Mouse (Mus musculus): Measurements from ENCODE around the gene Ncbp1.

The Ncbp1 gene

DNA sequence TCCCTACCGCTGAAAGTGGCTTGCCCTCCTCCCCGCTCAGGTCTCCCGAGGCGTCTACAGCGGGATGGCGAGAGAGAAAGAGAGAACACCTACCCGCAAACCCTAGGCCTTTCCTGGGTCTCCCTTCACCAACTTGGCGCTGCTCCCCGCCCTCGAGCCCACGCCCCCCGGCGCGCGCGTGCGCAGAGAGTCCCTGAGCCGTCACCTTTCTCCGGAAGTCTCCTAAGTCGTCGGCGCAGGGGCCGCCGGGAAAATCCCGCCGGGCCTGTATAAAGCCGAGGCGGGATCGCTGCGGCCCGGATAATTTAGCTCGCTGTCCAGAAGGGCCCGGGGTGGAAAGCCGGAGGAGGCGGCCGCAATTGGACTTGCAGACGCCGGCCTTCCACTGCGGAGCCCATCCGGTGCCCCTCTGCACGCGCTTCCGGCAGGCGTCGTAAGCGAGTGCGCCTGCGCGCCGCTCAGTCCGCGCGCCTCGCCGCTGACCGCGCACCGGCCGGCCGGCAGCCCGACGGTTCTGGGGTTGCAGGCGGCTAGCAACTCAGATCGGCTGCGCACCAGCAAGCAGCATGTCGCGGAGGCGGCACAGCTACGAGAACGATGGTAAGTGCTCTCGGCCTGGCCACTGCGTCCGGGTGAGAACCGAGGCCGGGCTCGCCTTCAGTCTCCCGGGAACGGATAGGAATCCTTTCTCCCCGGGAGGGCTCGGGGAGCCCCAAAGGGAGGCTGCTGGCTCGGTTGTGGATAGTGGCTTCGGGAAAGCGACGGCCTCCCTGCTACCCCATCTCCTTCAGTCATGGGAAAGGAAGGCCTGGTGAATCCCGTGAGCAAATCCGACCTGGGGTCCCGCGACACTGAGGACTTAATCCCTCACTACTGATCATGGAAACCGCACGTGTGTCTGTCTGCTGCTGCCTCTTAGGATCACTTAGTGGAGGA, at the start of gene Ncbp1, which contains the start of gene Tstd2:
TSS of gene Ncbp1 (plus strand) at position 327 of the 936 bp plus-strand sequence.
TSS of gene Tstd2 (minus strand) at position 408 of the 936 bp plus-strand sequence.
- peak; percentile 83 for DNase-seq (ENCODE audit: low spot score)

DNA sequence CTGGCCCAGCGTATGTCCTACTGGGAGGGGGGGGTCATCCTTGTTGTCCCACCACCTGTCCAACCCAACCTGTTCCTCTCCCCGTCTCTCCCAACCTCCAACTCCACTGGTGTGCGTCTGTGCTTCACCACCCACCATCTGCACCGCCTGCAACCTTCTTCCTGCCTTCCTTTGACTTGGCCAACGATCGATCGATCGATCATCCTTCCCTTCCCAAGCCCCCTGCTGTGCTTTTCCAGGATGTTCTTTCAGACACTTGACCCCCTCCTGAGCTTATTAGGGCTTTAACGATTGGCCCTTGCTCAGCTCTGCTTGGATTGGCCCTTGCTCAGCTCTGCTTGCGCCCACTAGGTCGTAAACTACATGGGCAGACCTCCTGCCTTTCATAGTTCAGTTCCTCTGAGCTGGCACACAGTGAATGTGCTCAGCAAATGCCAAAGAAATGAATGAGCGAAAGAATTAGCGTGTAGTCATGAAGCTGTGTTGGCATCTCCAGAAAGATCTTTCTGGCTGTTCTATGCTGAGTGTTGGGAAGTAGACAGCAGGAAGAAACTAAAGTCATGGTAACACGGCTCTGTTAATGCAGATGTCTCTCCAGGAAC, 48.8 kb upstream of the Ncbp1 start:
- no peak for DNase-seq (ENCODE audit: low spot score)

DNA sequence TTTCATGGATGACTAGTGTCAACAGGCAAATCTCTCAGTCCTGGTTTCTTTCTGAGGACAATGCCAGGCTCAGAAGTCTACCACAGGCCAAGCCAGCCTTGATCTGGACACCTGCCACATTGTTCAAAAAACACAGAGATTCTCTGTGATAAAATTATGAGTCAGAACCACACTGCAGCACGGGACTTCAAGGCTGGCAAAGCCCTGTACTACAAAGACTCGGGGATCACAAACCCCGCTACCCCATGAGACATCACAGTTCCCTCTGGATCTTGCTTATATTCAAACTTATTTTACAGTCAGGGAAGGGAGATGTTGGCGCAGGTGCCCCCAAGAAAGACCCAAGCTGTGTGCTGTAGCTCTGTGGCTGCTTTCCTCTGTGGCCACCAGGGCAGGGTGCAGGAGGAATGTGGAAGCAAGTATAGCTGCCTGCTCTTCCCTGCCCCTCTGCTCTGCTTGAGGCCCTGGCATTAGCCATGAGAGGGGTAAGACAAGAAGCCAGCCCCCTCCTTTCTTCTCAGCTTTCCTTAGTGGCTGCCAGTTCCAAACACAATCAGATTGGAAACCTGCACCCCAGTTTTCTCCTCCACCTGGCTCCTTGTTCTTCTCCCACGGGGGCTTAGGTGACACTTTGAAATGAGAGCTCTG, 45.9 kb upstream of the Ncbp1 start:
- DNase-seq (ENCODE audit: low spot score): peak; percentile 45

DNA sequence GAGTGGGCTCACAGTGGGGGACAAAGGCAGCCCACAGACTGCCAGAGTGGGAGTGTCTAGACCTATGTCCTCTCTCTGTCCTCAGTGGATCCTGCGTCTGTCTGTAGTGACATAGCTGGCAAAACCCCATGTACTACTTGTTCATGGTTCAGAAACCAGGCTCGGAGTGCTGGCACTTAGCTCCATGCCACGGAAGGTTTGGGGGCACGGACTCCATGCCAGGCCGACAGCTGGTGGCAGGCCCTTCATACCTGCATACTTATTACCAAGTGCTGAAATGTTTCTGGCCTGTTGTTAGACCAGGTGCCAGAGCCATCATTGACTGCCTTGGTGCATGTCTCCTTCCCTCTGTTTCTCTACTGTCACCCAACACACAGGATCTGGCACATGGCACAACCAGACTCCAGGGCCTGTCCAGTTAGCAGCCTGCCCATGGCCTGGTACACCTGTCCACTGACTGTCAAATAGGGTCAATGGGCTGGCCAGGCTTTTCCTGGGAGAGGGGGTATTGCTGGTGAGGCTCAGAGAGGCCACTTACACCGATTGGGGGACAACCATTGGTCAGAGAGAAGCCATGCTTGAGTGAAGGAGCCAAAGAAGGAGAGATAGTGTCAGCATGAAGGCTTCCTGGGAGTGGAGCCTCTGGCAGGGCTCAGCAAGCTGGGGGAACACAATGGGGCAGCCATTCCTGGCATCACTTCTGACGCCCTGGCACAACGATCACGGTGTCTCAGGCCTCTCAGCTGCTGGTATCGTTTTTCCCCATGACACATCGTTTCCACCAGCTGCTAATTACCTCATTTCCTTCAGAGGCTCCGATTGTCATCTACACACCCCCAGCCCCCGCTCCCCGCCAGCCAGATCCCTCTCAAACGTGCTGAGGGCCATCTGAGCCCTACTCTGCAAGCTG, 43.2 kb upstream of the Ncbp1 start:
- no peak for DNase-seq (ENCODE audit: low spot score)

DNA sequence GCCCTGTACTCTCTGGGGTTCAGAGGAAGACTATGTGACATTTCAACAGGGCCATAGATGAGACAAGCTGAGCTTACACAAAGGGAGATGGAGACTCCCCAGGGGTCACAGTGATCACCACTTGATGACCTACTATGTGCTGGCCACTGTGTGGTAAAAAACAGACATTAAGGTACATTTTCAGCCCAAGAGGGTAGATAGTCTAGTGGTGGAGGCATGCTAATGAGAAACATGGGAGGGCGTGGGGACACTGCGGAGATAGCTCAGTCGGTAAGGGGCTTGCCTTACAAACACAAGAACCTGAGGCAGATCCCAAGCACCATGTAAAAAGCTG, 42.6 kb upstream of the Ncbp1 start:
- DNase-seq (ENCODE audit: low spot score): no peak

DNA sequence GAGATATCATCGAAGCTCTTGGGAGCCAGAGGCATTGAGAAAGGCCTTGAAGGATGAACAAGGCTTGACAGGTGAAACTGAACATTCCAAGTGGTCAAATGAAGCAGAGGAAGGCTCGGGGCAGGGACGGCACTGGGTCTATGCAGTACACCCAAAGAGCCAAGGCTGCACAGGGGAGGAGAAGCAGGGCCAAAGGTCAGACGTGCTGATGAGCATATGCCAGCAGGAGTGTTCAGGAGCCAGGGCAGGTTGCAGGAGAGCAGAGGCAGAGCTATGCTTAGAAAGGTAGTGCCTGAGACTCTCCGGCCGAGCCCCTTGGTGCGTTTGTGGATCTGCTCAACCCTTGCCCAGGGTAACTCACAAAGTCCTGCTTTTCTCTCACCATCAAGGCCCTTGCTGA, 41.9 kb upstream of the Ncbp1 start:
- no peak for DNase-seq (ENCODE audit: low spot score)

DNA sequence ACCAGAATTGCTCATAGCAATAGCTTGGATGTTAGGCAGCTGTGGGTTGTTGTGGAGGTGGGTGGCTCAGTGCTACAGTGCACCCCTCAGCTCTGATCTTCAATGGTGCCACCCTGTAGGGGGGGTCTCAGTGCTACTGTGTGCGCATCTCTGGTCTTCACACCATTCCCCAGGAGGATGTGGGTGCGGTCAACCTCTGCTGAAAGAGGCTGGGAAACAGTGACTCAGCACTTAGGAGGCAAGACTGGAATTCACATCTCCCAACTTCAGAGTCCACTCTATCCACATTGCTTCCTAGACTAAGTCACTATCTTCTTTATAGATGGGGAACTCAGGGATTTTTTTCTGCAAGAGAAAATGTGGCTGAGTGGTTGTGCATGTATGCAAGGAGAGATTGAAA, 40.8 kb upstream of the Ncbp1 start:
- DNase-seq (ENCODE audit: low spot score): no peak

DNA sequence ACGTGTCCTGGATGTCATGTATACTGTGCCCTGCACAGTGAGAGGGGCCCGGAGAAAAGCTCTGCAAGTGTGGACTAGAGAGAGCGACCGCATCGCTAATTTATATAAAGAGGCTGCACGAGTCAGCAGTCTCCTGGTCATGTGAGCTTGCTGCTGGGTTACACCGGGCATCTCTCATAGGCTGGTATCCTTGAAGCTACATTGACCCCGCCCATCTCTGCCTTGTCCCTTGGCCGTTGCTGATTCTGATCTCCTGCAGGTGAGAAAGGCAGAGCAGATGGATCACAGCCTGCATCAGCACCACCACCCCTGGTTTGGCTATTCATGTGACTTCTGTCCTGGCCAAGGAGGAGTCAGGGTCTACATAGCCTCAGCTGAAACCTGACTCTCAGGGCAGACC, 39.3 kb upstream of the Ncbp1 start:
- DNase-seq (ENCODE audit: low spot score): no peak

DNA sequence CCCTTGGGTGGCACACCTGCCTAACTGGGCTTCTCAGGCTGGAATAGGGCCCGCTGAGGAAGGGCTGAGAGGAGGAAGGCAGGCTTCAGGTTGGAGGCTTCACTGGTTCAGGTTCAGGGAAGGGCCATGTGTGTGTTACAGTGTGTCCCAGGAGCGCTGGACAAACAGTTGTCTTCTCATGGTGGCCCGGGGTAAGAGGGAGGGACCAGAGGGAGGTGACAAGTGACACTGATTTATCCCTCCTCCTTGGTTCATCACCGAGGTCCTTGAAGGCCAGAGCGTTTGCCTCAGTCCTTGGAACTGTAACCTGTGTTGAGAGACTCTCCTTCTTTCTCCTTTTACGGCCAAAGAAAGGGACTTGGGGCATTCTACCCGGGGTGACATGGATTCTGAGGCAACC, 37.9 kb upstream of the Ncbp1 start:
- DNase-seq (ENCODE audit: low spot score): no peak

DNA sequence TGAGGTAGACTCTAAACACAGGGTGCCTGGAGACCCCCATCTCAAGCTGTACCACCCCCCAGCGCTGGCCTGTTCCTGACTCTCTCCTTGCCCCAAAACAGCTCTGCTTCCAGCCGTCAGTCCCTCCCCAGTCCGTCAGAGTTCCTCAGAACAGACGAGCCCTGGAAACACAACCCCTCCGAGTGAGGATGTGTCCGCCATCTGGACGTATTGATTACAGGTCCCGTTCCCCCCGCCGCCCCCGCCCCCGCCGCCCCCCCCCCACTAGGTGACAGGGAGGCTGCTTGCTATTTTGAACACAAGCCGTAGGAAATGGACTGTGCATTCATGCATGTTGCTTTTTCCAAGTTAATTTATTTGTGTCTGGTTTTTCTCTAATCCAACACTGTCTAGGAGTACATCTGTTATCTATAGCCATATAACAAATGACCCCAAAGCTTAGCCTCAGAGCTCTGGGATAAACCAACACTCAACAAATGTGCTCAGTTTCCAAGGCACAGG, 37.2 kb upstream of the Ncbp1 start:
- no peak for DNase-seq (ENCODE audit: low spot score)

DNA sequence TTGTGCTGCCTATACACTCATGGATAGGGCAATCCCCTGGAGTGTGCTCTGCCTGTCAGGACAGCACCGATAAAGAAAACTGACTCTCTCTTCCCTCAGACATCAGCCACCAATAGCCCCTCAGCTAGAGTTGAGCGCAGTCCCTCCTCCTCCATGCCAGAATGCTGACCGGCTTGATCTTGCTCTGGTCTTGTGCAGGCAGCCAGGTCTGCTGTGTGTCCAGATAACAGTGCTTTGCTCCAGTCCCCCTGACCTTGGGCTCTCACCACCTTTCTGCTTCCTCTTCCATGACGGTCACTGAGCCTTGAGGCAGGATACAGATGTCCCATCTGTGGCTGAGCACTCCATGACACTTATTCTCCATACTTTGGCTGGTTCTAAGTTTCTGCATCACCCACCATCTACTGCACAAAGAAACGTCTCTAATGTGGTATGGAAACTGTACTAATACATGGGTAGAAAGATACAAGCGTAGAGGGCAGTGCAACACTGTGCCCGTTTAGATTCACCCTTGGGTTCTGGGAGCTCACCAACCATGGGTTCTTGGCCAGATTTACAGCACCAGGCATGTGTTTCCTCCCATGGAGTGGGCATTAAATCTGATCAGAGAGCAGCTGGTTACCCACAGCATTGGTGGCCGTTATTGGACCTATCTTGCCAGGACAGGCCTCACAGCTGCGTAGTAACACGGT, 36.2 kb upstream of the Ncbp1 start:
- DNase-seq (ENCODE audit: low spot score): no peak

DNA sequence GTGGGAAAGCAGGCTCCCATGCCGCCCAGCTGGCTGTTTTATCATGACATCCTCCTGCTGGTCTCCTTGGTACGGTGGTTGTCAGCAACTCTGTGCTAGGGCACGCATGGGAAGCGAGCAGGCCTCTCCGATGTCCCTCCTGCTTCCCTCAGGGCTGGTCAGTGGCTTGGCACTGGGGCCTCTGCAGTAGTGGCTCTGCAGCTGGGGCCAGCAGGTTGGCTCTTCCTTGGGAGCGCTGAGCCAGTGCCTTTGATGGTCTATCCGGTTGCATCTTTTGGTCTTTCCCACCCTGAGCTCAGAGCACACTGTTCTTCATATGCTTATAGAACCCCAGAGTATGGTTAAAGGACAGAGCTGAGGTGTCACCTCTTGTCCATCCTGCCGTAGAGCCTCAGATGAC, 28.3 kb upstream of the Ncbp1 start:
- no peak for DNase-seq (ENCODE audit: low spot score)

DNA sequence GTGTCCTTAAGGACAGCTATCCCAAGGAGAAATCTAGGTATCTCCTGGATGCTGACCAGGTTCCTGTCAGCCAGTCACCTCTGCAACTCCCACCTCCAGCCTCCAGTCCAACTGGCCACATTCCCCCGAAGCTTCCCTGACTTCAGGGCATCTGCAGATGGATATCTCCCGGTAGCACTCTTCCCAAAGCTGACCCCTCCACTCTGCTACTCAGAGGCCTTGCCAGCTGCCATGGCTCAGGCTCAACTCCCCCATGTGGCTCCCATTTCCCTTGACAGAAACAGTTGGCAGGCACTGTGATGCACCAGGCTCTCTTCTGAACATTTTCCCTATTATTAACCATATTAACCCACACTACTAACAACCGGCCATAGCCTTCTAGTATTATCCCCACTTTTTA, 27.1 kb upstream of the Ncbp1 start:
- no peak for DNase-seq (ENCODE audit: low spot score)

DNA sequence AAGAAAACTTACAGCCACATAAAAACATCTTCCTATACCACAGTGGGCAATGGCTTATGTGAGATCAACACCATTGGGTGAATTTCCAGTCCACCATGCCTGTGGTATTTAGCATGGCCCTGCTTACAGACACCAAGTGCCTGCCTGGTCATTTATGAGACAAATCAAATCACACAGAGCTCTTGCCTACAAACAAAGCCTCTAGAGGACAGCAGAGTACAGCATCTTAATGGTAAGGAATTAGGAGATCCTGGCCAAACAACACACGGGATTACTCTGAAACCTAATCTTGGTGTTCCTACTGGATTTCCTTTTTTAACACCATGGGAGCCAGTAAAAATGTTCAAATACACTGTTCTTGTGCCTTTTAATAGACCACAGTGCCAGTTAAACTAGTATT, 23.1 kb upstream of the Ncbp1 start:
- no peak for DNase-seq (ENCODE audit: low spot score)

DNA sequence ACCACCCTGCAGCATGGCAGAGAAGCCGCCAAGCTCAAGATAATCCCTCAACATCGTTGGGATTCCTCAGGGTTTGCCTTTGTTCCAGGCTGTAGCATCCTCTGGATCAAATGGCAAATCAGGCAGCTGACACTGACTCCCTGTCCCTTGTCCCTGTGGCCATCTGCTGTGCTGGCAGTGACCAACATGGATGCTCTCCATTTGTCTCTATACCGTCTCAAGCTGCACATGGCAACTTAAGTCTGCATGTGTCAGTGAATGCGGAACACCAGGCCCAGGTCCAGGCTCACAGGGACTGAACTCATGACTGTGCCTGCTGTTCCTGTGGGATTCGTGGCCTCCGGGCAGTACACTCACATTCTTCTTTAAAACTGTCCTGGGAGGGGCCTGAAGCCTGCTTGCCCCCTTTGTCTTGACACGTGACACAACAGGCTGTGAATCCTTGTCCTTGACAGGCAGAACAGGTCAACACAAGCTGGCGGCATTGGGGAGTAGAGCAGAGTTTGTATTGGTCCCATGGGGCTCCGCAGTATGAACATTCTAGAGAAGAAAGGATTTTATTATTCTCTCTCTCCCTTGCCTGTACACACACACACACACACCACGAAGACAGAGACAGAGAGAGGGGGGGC, 21.8 kb upstream of the Ncbp1 start:
- DNase-seq (ENCODE audit: low spot score): no peak

DNA sequence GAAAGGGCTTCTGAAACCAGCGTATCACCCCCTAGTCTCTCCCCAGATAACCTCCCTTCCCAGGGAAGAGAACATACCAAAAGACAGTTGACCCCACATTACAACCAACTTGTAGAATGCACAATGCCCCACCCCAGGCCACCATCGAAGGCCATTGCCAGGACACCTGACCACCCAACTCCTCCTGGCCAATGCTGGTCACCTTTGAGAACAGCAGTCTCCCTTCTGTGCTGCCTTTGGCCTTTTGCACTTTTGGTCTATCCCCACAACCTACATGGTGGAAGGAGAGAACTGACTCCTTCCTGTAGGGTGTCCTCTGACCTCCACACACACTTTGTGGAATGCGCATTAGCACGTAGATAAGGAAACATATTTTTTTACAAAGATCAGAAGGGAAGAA, 20.9 kb upstream of the Ncbp1 start:
- DNase-seq (ENCODE audit: low spot score): no peak

DNA sequence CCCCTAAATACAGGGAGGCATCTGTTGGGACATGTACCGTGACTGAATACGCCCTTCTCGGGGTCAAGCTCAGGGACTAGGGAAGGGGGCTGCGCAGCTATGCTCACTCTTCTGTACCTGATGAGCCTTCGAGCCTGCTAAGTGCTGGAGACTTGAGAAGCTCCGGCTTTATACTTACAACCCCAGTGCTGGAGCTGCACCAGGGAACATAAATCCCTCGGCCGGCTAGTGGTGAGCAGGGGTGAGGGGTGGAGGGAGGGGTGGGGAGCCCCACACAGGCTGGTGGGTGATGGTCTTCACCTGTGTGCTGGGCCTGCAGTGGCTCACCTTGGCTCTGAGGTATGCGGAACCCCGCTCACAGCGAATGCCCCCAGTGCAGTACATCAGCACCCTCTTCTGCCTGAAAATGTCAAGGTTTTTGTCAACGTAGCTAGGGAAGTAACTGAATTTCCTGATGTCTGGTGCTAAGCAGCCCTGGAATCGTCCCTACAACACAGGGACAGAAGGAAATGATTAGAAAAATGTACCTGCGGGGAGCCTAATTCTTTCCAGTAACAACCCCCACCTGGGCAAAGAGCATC, 18.8 kb upstream of the Ncbp1 start:
- DNase-seq (ENCODE audit: low spot score): no peak

DNA sequence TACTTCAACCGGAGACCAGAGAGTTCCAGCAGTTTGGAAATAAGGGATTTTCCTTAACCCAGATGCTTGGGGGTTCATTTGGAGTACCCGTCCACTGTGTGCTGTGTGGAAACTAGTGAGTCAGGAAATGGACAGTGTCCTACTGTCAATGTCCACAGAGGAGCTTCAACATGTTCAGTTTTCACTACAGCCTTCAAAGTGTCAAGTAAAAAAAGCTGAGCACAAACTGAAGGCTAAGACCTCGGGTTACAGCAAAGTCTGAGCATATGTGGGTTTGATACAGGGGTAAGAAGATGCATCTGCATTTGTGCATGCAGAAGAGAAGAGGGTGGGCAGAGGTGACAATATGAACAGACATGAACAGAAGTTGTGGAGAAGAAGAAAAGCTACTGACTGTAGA, 17.6 kb upstream of the Ncbp1 start:
- DNase-seq (ENCODE audit: low spot score): no peak

DNA sequence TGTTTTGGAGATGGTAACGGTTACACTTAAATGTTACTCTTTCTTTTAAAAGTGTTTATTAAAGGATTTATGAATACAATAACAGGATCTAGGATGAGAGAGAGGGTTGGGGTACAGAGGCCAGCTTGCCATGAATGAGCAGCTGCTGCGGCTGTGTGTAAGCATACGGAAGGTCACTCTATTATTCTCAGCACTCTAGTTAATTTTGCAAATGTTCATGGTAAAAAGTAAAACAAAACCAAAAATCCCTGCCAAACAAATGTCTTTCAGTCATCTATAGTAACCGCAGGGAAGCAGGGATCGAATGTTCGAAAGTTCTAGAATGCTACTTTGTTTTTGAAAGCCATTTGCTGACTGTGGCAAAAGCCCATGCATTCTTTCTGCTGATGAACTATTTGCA, 15.1 kb upstream of the Ncbp1 start:
- DNase-seq (ENCODE audit: low spot score): no peak

DNA sequence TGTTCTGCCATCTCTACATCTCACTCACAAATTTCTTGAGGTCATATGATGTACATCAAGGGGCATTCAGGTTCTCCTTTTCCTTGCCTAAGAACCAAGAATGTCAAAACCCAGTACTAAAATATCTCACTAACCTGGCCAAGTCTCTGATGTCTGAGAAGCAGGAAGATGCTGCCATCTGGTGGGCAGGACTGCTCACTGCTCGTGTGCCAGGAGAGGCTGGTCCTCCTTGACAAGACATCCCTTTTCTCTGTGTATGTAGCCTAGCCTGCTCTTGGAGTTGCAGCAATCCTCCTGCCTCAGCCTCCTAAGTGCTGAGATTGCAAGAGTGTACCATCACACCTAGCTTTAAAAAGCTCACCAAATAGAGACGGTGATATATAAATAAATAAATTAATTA, 11.9 kb upstream of the Ncbp1 start:
- no peak for DNase-seq (ENCODE audit: low spot score)
